Mouse (Mus musculus): Measurements from ENCODE around the gene Zc3h12d. TPM values are rescaled to one million over a fixed set of nuclear protein-coding genes. Genes with fewer than 3 reads are reported as not detected.
A peak's percentile ranks its signal among the peaks of the same experiment; 100 is the strongest.

Gene Zc3h12d
- polyA plus RNA-seq, 1 experiment from 2014 or later = 0.22 TPM

DNA sequence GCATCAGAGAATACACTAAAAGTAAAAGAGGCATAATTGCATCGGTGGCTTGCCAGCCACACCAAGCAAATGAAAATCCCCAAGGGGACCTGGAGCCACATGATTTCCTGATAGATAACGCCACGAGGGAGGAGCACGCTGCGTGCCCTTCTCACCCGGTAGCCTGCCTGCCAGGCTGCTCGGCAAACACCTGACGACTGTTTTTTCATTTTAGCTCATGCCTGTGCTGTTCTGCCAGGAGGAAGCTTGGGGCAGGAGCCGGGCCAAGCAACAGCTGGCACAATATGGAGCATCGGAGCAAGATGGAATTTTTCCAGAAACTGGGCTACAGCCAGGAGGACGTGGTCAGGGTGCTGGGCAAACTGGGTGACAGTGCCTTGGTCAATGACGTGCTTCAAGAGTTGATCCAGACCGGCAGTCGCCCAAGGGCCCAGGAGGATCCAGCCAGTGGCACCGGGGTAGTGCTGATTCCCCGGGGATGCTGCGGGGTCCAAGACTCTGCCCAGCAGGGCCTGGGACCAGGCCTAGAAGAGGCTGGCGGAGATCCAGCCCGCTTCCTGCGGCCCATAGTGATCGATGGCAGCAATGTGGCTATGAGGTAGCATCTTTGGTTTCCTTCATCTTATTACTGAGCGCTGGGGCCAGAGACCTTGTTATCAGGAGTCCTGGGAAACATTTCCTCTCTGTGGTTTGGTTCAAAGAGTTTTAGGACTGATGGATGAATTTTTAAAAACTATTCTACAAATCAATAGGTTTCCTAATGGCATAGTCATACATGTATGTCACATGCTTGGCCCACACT lies 7.5 kb downstream of the Zc3h12d start:
- H3K9me3 ChIP-seq (replicated peaks) = no peaks in the 10 kb centered on the region
- H3K9ac ChIP-seq = no peak overlapping the region
- DNase-seq = no peak
- H3K4me3 ChIP-seq (replicated peaks) = no peak overlapping the region
- no peaks in the 10 kb centered on the region for H3K36me3 ChIP-seq
- no peak overlapping the region for H3K27ac ChIP-seq
- 63% methylated on average over 22 of the region's 22 CpGs for WGBS (ENCODE audit: insufficient replicate concordance)
- ATAC-seq (ENCODE audit: low read depth) = 0 out of 2 replicates have a peak, but pooled peaks have one; percentile 15
- peaks cover 13% of the 10 kb centered on the region; the same call in 1 of the 2 replicates for H3K4me1 ChIP-seq (replicated peaks)
- H3K4me2 ChIP-seq = no peak overlapping the region
- peaks cover 4% of the 10 kb centered on the region; the same call in 1 of the 2 replicates for H3K27me3 ChIP-seq

DNA sequence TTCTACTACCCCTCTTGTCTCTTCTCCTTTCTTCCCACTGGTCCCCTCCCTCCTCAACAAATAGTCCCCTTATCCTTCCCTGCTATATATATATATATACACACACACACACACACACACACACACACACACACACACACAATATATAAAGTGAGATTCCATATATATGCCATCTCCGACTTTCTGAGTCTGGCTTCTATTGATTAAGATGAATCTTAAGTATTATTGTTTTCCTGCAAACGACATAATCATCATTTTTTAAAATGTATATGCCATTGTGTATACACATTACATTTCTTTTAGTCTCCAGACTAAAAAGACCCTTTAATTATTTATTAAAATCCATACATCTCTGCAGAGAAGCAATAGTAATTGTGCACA lies 8.1 kb downstream of the Zc3h12d start:
- no peaks in the 10 kb centered on the region for H3K36me3 ChIP-seq
- ATAC-seq (ENCODE audit: low read depth) = no peak
- H3K9me3 ChIP-seq (replicated peaks) = no peaks in the 10 kb centered on the region
- no peak overlapping the region for H3K4me2 ChIP-seq
- H3K27ac ChIP-seq = no peak overlapping the region
- peaks cover 13% of the 10 kb centered on the region; the same call in 1 of the 2 replicates for H3K4me1 ChIP-seq (replicated peaks)
- no peak for DNase-seq
- WGBS (ENCODE audit: insufficient replicate concordance) = 73% methylated on average over 2 of the region's 2 CpGs
- no peak overlapping the region for H3K9ac ChIP-seq
- no peak overlapping the region for H3K4me3 ChIP-seq (replicated peaks)
- H3K27me3 ChIP-seq = peaks cover 4% of the 10 kb centered on the region; the same call in 1 of the 2 replicates

DNA sequence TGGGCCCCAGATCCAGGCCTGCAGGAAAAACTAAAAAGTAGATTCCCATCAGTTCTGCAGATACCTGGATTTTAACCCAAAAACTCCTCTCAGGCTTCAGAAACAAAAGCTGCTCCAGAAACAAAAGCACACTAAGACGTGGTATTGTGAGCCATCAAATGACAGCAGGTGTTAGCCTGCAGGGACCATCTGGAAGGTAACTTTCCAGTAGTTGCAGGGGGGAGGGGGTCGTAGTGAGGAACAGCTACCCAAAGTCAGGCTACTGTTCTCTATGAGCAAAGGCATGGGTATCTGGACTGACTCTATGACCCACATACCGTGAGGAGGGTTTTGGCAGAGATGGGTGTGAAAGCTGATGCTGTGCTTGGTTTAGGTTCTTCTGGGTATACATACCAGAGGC lies 8.5 kb downstream of the Zc3h12d start:
- no peak overlapping the region for H3K4me2 ChIP-seq
- peaks cover 13% of the 10 kb centered on the region; the same call in 1 of the 2 replicates for H3K4me1 ChIP-seq (replicated peaks)
- no peaks in the 10 kb centered on the region for H3K9me3 ChIP-seq (replicated peaks)
- WGBS (ENCODE audit: insufficient replicate concordance) = 50% methylated on average over 3 of the region's 3 CpGs
- H3K4me3 ChIP-seq (replicated peaks) = no peak overlapping the region
- no peak overlapping the region for H3K9ac ChIP-seq
- ATAC-seq (ENCODE audit: low read depth) (no peak), DNase-seq (no peak)
- H3K27ac ChIP-seq = no peak overlapping the region
- peaks cover 4% of the 10 kb centered on the region; the same call in 1 of the 2 replicates for H3K27me3 ChIP-seq
- H3K36me3 ChIP-seq = no peaks in the 10 kb centered on the region

DNA sequence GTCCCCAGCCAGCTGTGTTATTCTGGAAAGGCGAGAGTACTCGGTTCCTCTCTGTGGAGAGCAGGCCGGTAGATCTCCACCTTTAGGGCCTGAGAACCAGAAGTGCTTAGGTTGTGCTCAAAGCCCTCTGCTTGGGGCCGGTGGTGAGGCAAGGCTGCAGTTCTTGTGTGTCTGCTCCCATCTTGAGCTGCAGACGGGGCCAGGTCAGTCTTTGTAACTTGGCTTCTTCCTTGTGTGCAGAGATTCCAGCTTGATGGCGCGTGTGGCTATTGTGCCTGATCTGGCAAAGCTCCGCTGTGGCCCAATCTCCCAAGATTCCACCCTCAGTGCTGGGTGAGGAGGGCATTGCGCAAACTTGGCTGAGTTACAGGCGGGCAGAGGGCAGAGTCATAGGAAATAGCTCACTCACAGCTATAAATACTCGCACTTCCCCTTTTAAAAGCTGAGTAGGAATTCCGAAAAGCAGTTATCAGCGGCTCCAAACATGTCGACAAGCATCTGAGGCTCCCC lies 9.4 kb downstream of the Zc3h12d start:
- Histone ChIP-seq H3K9ac (no peak overlapping the region), H3K4me2 (peak overlapping the region; percentile 21), H3K4me1 (replicated peaks) (peaks cover 13% of the 10 kb centered on the region; the same call in 1 of the 2 replicates), H3K27me3 (peaks cover 4% of the 10 kb centered on the region; the same call in 1 of the 2 replicates), H3K9me3 (replicated peaks) (no peaks in the 10 kb centered on the region), H3K4me3 (replicated peaks) (no peak overlapping the region), H3K36me3 (no peaks in the 10 kb centered on the region), H3K27ac (no peak overlapping the region)
- WGBS (ENCODE audit: insufficient replicate concordance) = 8% methylated on average over 14 of the region's 14 CpGs
- ATAC-seq (ENCODE audit: low read depth) = peak; percentile 64; the same call in 1 of the 2 replicates
- DNase-seq = no peak

DNA sequence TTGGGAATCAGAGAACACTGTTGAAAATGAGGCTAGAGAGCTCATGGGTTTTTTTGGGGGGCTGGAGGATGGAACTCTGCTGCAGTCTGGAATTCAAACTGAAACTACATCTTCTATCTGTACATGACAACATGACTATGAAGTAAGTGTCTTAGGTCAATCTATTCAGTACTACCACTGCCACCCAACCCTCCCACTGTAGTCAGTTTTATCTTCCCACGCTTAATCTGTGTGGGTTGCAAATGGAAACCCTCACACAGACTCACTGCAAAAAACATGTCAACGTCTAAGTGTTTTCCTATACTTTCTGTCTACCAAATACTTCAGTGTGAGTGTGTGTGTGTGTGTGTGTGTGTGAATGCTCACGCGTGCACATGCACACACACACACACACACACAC lies 10.9 kb downstream of the Zc3h12d start:
- H3K9ac ChIP-seq = no peak overlapping the region
- H3K27me3 ChIP-seq = peaks cover 4% of the 10 kb centered on the region; the same call in 1 of the 2 replicates
- H3K27ac ChIP-seq = no peak overlapping the region
- no peaks in the 10 kb centered on the region for H3K9me3 ChIP-seq (replicated peaks)
- H3K36me3 ChIP-seq = no peaks in the 10 kb centered on the region
- 53% methylated on average over 4 of the region's 4 CpGs for WGBS (ENCODE audit: insufficient replicate concordance)
- no peak for ATAC-seq (ENCODE audit: low read depth)
- H3K4me3 ChIP-seq (replicated peaks) = no peak overlapping the region
- no peak for DNase-seq
- peaks cover 13% of the 10 kb centered on the region; the same call in 1 of the 2 replicates for H3K4me1 ChIP-seq (replicated peaks)
- no peak overlapping the region for H3K4me2 ChIP-seq

DNA sequence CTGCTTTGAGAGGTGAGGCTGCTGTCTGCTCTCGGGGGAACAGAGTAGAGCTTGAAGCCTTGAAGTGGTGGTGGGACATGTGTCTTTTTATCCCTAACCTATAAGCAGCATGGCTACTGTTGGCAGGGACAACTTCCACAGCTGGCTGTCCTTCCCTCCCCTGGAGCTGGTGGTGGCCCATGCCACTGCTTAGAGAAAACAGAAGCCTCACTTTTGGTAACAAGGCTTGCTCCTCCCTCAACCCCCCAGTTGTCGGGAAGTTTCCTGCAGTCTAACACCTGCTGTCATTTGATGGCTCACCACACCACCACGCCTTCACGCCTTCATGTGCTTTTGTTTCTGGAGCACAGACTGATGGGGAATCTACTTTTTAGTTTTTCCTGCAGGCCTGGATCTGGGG lies 11.9 kb downstream of the Zc3h12d start:
- 53% methylated on average over 4 of the region's 4 CpGs for WGBS (ENCODE audit: insufficient replicate concordance)
- Histone ChIP-seq H3K4me2 (no peak overlapping the region), H3K27me3 (peaks cover 4% of the 10 kb centered on the region; the same call in 1 of the 2 replicates), H3K36me3 (no peaks in the 10 kb centered on the region), H3K27ac (no peak overlapping the region), H3K4me1 (replicated peaks) (peaks cover 13% of the 10 kb centered on the region; the same call in 1 of the 2 replicates), H3K4me3 (replicated peaks) (no peak overlapping the region), H3K9ac (no peak overlapping the region), H3K9me3 (replicated peaks) (no peaks in the 10 kb centered on the region)
- no peak for ATAC-seq (ENCODE audit: low read depth)
- no peak for DNase-seq

DNA sequence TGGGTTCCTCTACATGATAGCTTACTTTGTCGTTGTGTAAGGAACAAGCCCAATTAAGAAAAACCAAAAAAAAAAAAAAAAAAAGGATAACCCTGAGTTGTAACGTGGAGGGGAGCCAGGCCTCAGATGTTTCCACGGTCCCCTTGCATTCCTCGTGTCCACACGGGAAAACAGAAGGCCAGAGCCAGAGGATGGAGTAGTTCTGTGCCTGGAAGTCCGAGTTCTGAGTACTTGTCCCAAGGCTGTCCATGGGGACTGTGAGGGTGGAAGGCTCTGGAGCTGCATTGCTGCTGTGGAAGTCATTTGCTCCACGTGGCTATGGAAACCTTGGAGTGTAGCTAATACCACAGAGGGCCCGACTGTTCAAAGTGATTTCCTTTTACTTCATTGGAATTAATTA lies 12.9 kb downstream of the Zc3h12d start:
- no peaks in the 10 kb centered on the region for H3K36me3 ChIP-seq
- no peak overlapping the region for H3K4me2 ChIP-seq
- DNase-seq (no peak), ATAC-seq (ENCODE audit: low read depth) (no peak)
- no peaks in the 10 kb centered on the region for H3K9me3 ChIP-seq (replicated peaks)
- 65% methylated on average over 8 of the region's 8 CpGs for WGBS (ENCODE audit: insufficient replicate concordance)
- H3K4me3 ChIP-seq (replicated peaks) = no peak overlapping the region
- H3K4me1 ChIP-seq (replicated peaks) = peaks cover 10% of the 10 kb centered on the region; the same call in 1 of the 2 replicates
- H3K27me3 ChIP-seq = peaks cover 4% of the 10 kb centered on the region; the same call in 1 of the 2 replicates
- no peak overlapping the region for H3K9ac ChIP-seq
- H3K27ac ChIP-seq = no peak overlapping the region

DNA sequence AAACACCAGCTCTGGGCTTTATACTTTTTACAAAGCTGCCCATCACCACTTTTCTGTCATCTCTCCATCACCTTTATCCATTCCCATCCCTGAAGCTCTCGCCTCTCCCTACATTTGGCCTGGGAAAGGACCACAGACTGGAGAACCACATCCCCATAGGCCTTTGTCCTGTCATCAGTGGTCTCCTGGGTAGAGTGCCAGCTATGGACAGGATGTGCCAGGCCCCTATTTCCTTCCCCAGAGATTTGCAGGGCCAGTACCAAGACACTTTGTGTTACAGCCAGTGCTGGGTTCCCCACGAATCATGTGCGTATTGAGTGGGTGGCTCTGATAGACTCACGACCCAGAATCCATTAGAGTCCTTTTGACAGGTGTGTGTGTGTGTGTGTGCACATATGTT lies 13.7 kb downstream of the Zc3h12d start:
- Histone ChIP-seq H3K27me3 (peaks cover under 1% of the 10 kb centered on the region; the same call in 1 of the 2 replicates), H3K4me2 (no peak overlapping the region), H3K9me3 (replicated peaks) (no peaks in the 10 kb centered on the region), H3K4me1 (replicated peaks) (peaks cover 10% of the 10 kb centered on the region; the same call in 1 of the 2 replicates), H3K9ac (no peak overlapping the region), H3K36me3 (no peaks in the 10 kb centered on the region), H3K27ac (no peak overlapping the region), H3K4me3 (replicated peaks) (no peak overlapping the region)
- DNase-seq (no peak), ATAC-seq (ENCODE audit: low read depth) (no peak)
- WGBS (ENCODE audit: insufficient replicate concordance) = 67% methylated on average over 4 of the region's 4 CpGs

DNA sequence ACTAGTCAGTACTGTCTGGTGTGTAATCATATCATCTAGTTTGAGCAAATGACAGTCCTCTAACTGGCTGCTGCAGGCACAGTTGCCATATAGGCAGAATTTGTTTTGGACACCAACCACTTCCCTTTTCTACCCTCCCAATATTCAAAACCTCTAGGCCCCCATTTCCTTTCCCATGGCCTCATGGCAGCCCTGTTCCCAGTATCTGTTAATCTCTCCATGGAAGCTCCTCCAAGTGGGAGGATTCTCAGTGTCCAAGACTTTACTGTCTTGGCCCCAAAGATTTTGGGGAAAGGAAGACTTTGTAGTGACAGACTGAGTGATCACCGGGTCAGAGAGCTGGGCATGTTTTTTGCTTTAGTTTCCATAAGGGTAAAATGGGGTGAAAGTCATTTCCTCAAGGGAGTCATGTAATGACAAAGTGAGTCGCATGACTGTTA lies 14.9 kb downstream of the Zc3h12d start:
- WGBS (ENCODE audit: insufficient replicate concordance) = 39% methylated on average over 2 of the region's 2 CpGs
- peaks cover under 1% of the 10 kb centered on the region; the same call in 1 of the 2 replicates for H3K4me1 ChIP-seq (replicated peaks)
- no peak overlapping the region for H3K4me2 ChIP-seq
- H3K9ac ChIP-seq = no peak overlapping the region
- H3K36me3 ChIP-seq = no peaks in the 10 kb centered on the region
- DNase-seq (no peak), ATAC-seq (ENCODE audit: low read depth) (no peak)
- H3K27ac ChIP-seq = 0 out of 2 replicates have a peak overlapping the region, but pooled peaks have one; percentile 0
- no peaks in the 10 kb centered on the region for H3K9me3 ChIP-seq (replicated peaks)
- no peaks in the 10 kb centered on the region for H3K27me3 ChIP-seq
- no peak overlapping the region for H3K4me3 ChIP-seq (replicated peaks)

DNA sequence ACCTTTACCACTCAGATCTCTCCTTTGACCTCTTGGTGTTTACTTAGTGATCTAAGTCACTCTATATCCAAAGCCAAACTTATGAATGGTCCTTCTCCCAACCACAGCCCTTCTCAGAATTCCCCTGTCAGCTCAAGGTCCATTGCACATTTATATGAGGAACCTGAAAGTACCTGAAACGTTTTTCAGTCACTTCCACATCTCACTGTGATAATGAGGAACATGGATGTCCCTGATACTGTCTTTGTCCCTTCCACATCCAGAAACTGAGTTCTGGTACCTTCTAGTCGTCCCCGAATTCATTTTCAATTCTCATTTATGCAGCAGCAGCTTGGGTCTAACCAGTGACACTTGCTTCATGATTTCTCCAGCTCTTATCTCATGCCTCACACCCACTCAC lies 19.6 kb downstream of the Zc3h12d start:
- H3K4me2 ChIP-seq = no peak overlapping the region
- no peak overlapping the region for H3K27ac ChIP-seq
- no peak overlapping the region for H3K9ac ChIP-seq
- no peaks in the 10 kb centered on the region for H3K27me3 ChIP-seq
- no peaks in the 10 kb centered on the region for H3K9me3 ChIP-seq (replicated peaks)
- no peak for ATAC-seq (ENCODE audit: low read depth)
- no peaks in the 10 kb centered on the region for H3K4me1 ChIP-seq (replicated peaks)
- no peak overlapping the region for H3K4me3 ChIP-seq (replicated peaks)
- no peaks in the 10 kb centered on the region for H3K36me3 ChIP-seq
- no peak for DNase-seq
- 42% methylated on average over 3 of the region's 3 CpGs for WGBS (ENCODE audit: insufficient replicate concordance)

DNA sequence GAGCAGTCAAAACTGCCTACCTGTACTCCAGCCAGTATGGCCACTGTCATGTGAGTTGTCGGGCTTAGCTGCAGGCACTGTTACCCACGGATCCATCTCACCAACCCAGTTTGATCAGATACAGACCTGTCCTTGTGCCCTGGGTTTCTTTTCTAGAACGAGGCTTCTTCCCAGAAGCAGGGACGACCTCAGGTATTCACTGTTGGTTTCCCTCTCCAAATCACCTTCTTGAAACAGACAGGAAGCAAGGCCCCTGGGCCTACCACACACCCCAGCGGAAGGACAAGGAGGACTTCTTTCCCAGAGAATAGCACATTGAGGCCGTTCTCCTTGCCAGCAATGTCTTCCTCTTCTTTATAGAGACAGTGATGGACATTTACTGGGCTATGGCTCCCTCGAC lies 28.2 kb downstream of the Zc3h12d start:
- DNase-seq = no peak
- Histone ChIP-seq H3K36me3 (no peaks in the 10 kb centered on the region), H3K4me3 (replicated peaks) (no peak overlapping the region), H3K27me3 (no peaks in the 10 kb centered on the region), H3K4me2 (no peak overlapping the region), H3K9ac (no peak overlapping the region), H3K4me1 (replicated peaks) (no peaks in the 10 kb centered on the region), H3K9me3 (replicated peaks) (no peaks in the 10 kb centered on the region), H3K27ac (no peak overlapping the region)
- 66% methylated on average over 7 of the region's 7 CpGs for WGBS (ENCODE audit: insufficient replicate concordance)
- ATAC-seq (ENCODE audit: low read depth) = no peak
